Mouse (Mus musculus): ENCODE data around the gene Ak1. TPM values are rescaled to one million over a fixed set of nuclear protein-coding genes. Genes with fewer than 3 reads are reported as not detected.

The Ak1 gene
- polyA plus RNA-seq, 1 experiment from 2014 or later: 31.7 TPM

- DNase-seq (ENCODE audit: low spot score): peak; percentile 75
These were observed 33.7 kb upstream of the Ak1 start for GRCm38 (mm10) chr2:32587731-32588321.

GRCm38 (mm10) chr2:32589213-32589795, 32.3 kb upstream of the Ak1 start:
- TF ChIP-seq CTCF (IDR thresholded peaks at IDR 0.05): no peak
- TF ChIP-seq EP300 (IDR thresholded peaks at IDR 0.05): no peak
- no peak overlapping the region for H3K4me3 ChIP-seq (ENCODE audit: low read depth, low read length)
- no peaks in the 10 kb centered on the region for H3K27me3 ChIP-seq (replicated peaks; ENCODE audit: insufficient read depth, low read length)
- no peaks in the 10 kb centered on the region for H3K9me3 ChIP-seq (ENCODE audit: low read length)
- 32% methylated on average over 11 of the region's 11 CpGs for WGBS
- H3K4me1 ChIP-seq (ENCODE audit: insufficient read depth, low read depth, low read length): peaks cover 15% of the 10 kb centered on the region
- no peak overlapping the region for H3K27ac ChIP-seq (ENCODE audit: low read length)
- H3K9ac ChIP-seq (replicated peaks; ENCODE audit: low read depth): no peak overlapping the region
- H3K36me3 ChIP-seq (ENCODE audit: insufficient read depth, low read length): 0 out of 2 replicates have a peak, but pooled peaks cover 2% of the 10 kb centered on the region
- H3K4me2 ChIP-seq (replicated peaks; ENCODE audit: low read depth, low read length): peak overlapping the region; percentile 20
- no peak for ATAC-seq
- peak; percentile 45 for DNase-seq (ENCODE audit: low spot score)

More at GRCm38 (mm10) chr2:32587731-32588321, 33.7 kb upstream of the Ak1 start:
- ATAC-seq: peak; percentile 38
- H3K36me3 ChIP-seq (ENCODE audit: insufficient read depth, low read length): no peaks in the 10 kb centered on the region
- peaks cover 15% of the 10 kb centered on the region for H3K4me1 ChIP-seq (ENCODE audit: insufficient read depth, low read depth, low read length)
- WGBS: 18% methylated on average over 9 of the region's 9 CpGs
- peak overlapping the region; percentile 61 for H3K9ac ChIP-seq (replicated peaks; ENCODE audit: low read depth)
- no peaks in the 10 kb centered on the region for H3K27me3 ChIP-seq (replicated peaks; ENCODE audit: insufficient read depth, low read length)
- TF ChIP-seq CTCF (IDR thresholded peaks at IDR 0.05) (no peak), EP300 (IDR thresholded peaks at IDR 0.05) (peak; percentile 47; the same call in 1 of the 2 replicates)
- H3K9me3 ChIP-seq (ENCODE audit: low read length): no peaks in the 10 kb centered on the region
- peak overlapping the region; percentile 53 for H3K4me3 ChIP-seq (ENCODE audit: low read depth, low read length)
- H3K4me2 ChIP-seq (replicated peaks; ENCODE audit: low read depth, low read length): peak overlapping the region; percentile 68
- peak overlapping the region; percentile 71 for H3K27ac ChIP-seq (ENCODE audit: low read length)

- Histone ChIP-seq H3K36me3 (ENCODE audit: insufficient read depth, low read length) (0 out of 2 replicates have a peak, but pooled peaks cover 10% of the 10 kb centered on the region), H3K4me2 (replicated peaks; ENCODE audit: low read depth, low read length) (no peak overlapping the region; the same call in 1 of the 2 replicates), H3K9ac (replicated peaks; ENCODE audit: low read depth) (no peak overlapping the region), H3K4me3 (ENCODE audit: low read depth, low read length) (no peak overlapping the region), H3K27me3 (replicated peaks; ENCODE audit: insufficient read depth, low read length) (no peaks in the 10 kb centered on the region), H3K9me3 (ENCODE audit: low read length) (no peaks in the 10 kb centered on the region), H3K4me1 (ENCODE audit: insufficient read depth, low read depth, low read length) (peaks cover 15% of the 10 kb centered on the region), H3K27ac (ENCODE audit: low read length) (no peak overlapping the region)
- DNase-seq (ENCODE audit: low spot score) (peak; percentile 20), ATAC-seq (no peak)
- TF ChIP-seq CTCF (IDR thresholded peaks at IDR 0.05) (no peak), EP300 (IDR thresholded peaks at IDR 0.05) (no peak)
- WGBS: 57% methylated on average over 10 of the region's 10 CpGs
These were observed 31.3 kb upstream of the Ak1 start for GRCm38 (mm10) chr2:32590224-32590623.

GRCm38 (mm10) chr2:32591249-32591648, 30.3 kb upstream of the Ak1 start:
- Histone ChIP-seq H3K27ac (ENCODE audit: low read length) (peak overlapping the region; percentile 59; the same call in 1 of the 2 replicates), H3K4me1 (ENCODE audit: insufficient read depth, low read depth, low read length) (peaks cover 15% of the 10 kb centered on the region), H3K4me2 (replicated peaks; ENCODE audit: low read depth, low read length) (no peak overlapping the region), H3K9me3 (ENCODE audit: low read length) (no peaks in the 10 kb centered on the region), H3K9ac (replicated peaks; ENCODE audit: low read depth) (no peak overlapping the region), H3K36me3 (ENCODE audit: insufficient read depth, low read length) (0 out of 2 replicates have a peak, but pooled peaks cover 10% of the 10 kb centered on the region), H3K27me3 (replicated peaks; ENCODE audit: insufficient read depth, low read length) (no peaks in the 10 kb centered on the region), H3K4me3 (ENCODE audit: low read depth, low read length) (no peak overlapping the region)
- no peak for TF ChIP-seq EP300 (IDR thresholded peaks at IDR 0.05)
- no peak for TF ChIP-seq CTCF (IDR thresholded peaks at IDR 0.05)
- DNase-seq (ENCODE audit: low spot score) (peak; percentile 41), ATAC-seq (no peak)
- 58% methylated on average over 6 of the region's 6 CpGs for WGBS

- no peaks in the 10 kb centered on the region for H3K9me3 ChIP-seq (ENCODE audit: low read length)
- TF ChIP-seq CTCF (IDR thresholded peaks at IDR 0.05) (no peak), EP300 (IDR thresholded peaks at IDR 0.05) (no peak)
- ATAC-seq (no peak), DNase-seq (ENCODE audit: low spot score) (no peak)
- H3K27ac ChIP-seq (ENCODE audit: low read length): no peak overlapping the region
- 92% methylated on average over 13 of the region's 13 CpGs for WGBS
- no peaks in the 10 kb centered on the region for H3K27me3 ChIP-seq (replicated peaks; ENCODE audit: insufficient read depth, low read length)
- H3K4me2 ChIP-seq (replicated peaks; ENCODE audit: low read depth, low read length): no peak overlapping the region
- H3K9ac ChIP-seq (replicated peaks; ENCODE audit: low read depth): no peak overlapping the region
- no peak overlapping the region for H3K4me3 ChIP-seq (ENCODE audit: low read depth, low read length)
- H3K36me3 ChIP-seq (ENCODE audit: insufficient read depth, low read length): 0 out of 2 replicates have a peak, but pooled peaks cover 20% of the 10 kb centered on the region
- H3K4me1 ChIP-seq (ENCODE audit: insufficient read depth, low read depth, low read length): peaks cover 2% of the 10 kb centered on the region; the same call in 1 of the 2 replicates
These were observed 24.8 kb upstream of the Ak1 start for GRCm38 (mm10) chr2:32596725-32597124.

- H3K27me3 ChIP-seq (replicated peaks; ENCODE audit: insufficient read depth, low read length): no peaks in the 10 kb centered on the region
- no peak for TF ChIP-seq CTCF (IDR thresholded peaks at IDR 0.05)
- no peak for TF ChIP-seq EP300 (IDR thresholded peaks at IDR 0.05)
- no peaks in the 10 kb centered on the region for H3K9me3 ChIP-seq (ENCODE audit: low read length)
- H3K27ac ChIP-seq (ENCODE audit: low read length): no peak overlapping the region
- H3K4me3 ChIP-seq (ENCODE audit: low read depth, low read length): no peak overlapping the region
- DNase-seq (ENCODE audit: low spot score) (no peak), ATAC-seq (no peak)
- WGBS: 77% methylated on average over 5 of the region's 5 CpGs
- 0 out of 2 replicates have a peak, but pooled peaks cover 20% of the 10 kb centered on the region for H3K36me3 ChIP-seq (ENCODE audit: insufficient read depth, low read length)
- H3K4me2 ChIP-seq (replicated peaks; ENCODE audit: low read depth, low read length): no peak overlapping the region
- no peak overlapping the region for H3K9ac ChIP-seq (replicated peaks; ENCODE audit: low read depth)
- H3K4me1 ChIP-seq (ENCODE audit: insufficient read depth, low read depth, low read length): 0 out of 2 replicates have a peak, but pooled peaks cover 5% of the 10 kb centered on the region
These were observed 24.3 kb upstream of the Ak1 start for GRCm38 (mm10) chr2:32597248-32597647.
